Mouse (Mus musculus): ENCODE data around the gene Vps29.

DNA sequence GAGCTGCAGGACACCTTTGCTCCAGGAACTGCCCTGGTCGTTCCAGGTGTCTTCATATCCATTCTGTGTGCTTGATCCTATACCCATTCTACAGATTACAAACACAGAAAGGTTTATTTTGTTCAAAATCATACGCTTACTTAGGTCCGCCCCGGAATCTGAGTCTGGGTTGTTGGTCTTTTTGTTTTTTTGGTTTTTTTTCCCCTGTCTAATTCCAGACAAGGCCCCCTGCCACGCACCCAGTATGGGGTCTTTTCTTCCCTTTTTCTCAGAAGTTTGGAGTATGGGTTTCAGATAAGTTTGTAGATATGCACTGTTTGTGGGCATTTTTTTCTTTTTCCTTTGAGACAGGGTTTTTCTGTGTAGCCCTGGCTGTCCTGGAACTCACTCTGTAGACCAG is 18.7 kb downstream of the Vps29 start:
- no peak for TF ChIP-seq CTCF (IDR thresholded peaks at IDR 0.05; ENCODE audit: extremely low read depth, insufficient read depth, low read length)
- no peak for TF ChIP-seq POLR2A (IDR thresholded peaks at IDR 0.05; ENCODE audit: extremely low read depth, insufficient read depth, low read length)
